Mouse (Mus musculus): Measurements from ENCODE around the gene Znrf1. TPM values are rescaled to one million over a fixed set of nuclear protein-coding genes. Genes with fewer than 3 reads are reported as not detected.

Gene Znrf1
- total RNA-seq, 1 experiment from 2014 or later = 71.0 TPM

DNA sequence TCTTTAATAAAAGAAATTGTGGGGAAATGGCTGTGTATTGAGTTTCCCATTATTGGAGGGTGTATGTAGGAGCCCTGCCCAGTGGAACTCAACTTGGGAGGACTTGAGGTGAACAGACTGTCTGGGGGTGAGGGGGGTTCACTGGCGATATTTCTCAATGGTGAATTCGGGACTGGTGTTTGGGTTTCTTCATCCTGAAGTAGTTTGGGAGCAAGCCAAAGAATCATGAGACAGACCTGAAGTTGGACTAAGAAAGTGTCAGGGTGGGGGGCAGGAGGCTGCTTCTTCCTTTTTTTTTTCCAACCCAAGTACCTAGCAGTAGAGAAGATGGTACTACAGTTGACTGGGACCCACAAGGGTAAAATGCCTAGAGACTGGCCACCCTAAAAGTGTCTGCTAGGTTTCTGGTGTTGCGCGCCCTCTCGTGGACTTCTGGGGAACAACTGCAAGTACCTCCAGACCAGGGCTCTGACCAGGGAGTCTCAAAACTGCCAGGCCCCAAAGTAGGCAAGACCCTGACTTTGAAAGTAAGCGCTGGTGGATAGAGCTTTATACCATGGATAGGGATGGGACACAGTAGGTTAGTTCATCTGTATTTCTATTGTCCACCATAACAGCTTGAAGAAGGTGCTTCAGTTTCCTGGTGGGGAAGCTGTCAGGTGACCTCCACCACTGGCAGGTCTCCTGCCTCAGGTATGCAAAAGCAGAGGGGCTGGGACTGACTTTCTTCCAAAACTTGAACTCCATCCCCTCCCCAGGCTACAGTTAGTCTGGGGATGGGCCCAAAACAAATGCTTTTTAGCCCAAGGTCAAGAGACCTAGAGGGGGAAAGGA is 90.0 kb downstream of the Znrf1 start:
- ATAC-seq (replicated peaks; ENCODE audit: low read depth, poor library complexity, severe bottlenecking) = peak; percentile 57

DNA sequence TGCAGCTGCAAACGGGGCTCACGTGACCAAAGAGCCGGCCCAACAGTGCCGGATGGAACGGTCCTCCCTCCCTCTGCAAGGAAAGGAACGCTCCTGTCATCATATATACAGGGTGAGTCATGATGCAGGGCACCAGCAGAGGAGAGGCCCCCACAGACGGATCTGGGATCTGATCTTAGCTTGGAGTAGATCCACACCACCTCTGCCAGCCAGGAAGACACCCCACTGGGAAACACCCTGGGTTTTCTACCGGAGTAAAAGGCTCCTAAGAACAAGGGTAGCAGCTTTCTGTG is 90.6 kb downstream of the Znrf1 start:
- ATAC-seq (replicated peaks; ENCODE audit: low read depth, poor library complexity, severe bottlenecking) = no peak

DNA sequence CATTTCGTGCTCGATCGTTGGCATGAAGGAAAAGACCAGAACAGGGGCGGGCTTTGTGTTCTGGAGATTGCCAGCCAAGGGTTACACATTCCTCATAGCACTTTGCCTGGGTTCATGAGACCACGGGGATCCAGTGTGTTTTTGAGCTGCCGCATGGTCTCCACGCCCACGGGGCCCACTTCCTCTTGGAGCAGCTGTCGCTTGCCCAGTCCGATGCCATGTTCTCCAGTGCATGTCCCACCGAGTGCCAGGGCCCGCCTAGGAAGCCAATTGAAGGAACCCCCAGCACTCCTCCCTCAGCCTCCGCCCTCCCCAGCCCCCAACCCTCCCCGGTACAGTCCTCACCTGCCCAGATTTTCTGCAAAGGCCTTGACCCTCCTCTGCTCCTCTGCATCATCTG is 91.0 kb downstream of the Znrf1 start:
- no peak for ATAC-seq (replicated peaks; ENCODE audit: low read depth, poor library complexity, severe bottlenecking)

DNA sequence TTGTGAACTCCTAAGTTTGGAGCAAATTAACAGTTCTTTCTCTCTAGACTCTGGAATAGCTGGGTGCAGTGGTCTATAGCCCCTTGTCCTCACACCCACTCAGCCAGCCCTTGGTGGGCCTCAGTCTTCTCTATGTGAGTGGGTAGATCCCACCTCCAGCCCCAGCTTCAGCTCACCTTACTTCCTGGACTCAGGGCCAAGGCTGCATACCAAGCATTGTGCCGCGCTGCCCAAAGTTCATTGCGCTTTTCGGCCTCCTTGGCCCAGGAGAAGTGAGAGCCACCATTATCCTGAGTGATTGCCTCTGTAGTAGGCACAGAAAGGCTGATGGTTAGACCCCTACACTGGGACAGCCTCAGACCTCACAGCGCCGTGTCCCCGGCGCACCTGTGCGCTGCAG is 92.0 kb downstream of the Znrf1 start:
- no peak for ATAC-seq (replicated peaks; ENCODE audit: low read depth, poor library complexity, severe bottlenecking)

DNA sequence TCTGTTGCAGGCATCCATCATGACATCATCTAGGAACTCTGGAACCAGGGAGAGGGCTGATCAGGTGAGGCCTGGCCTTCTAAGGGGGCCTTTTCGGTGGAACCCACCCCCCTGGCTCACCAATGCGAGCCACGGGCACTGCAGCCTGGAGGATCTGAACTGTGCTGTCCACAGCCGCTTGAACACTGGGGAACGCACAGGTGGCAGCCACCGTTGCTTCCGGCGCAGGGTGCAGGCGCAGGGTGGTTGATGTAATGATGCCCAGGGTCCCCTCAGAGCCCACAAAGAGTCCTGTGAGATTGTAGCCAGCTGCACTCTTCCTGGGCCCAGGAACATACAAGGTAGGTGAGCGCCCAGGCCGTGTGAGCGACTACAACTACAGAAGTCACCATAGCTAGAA is 92.5 kb downstream of the Znrf1 start:
- no peak for ATAC-seq (replicated peaks; ENCODE audit: low read depth, poor library complexity, severe bottlenecking)

DNA sequence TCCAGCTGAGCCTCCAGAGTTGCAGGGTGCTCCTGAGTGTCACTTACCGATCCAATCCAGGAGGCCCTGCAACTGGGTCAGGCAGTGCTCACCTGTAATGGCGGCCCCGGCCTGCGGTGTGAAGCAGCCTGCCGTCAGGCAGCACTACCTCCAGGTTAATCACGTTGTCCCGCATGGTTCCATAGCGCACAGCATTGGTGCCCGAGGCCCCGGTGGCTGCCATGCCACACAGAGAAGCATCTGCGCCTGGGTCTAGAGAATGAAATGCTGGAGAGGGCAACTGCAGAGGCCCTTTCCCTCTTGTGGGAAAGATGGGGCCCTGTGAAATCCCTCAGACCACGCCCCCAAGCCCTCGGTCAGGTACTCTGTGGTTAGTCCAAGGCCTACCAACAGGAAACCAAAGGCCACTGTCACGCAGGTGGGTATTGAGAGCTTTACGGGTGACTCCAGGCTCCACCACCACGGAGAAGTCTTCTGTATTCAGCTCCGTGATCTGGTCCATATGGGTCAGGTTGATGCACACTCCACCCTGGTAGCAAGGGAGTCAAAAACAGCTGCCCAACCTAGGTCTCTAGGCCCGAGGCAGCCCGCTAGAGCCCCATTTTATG is 93.1 kb downstream of the Znrf1 start:
- ATAC-seq (replicated peaks; ENCODE audit: low read depth, poor library complexity, severe bottlenecking) = peak; percentile 15; the same call in 1 of the 2 replicates

DNA sequence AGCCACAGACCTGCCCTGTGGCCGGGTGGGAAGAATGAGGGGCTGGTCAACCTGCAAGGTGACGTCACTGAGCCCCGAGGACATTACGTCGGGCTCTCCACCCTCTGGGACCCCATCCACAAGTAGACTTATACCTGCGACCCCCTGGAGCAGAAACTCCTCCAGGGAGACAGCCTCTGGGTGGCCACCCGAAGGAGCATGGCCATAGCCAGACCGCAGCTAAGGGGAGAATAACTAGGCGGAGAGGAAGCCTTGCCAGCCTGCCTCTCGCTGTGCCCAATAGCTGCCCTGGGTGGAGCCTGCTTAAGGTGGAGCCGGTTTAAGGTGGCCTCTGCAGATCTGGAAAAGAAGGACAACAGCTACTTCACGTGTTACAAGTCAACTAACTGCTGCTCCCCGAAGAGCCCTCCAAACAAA is 94.2 kb downstream of the Znrf1 start, which contains the start of gene Ldhd:
TSS of gene Ldhd (minus strand) at position 270 of the 417 bp plus-strand sequence.
- ATAC-seq (replicated peaks; ENCODE audit: low read depth, poor library complexity, severe bottlenecking) = peak; percentile 70

DNA sequence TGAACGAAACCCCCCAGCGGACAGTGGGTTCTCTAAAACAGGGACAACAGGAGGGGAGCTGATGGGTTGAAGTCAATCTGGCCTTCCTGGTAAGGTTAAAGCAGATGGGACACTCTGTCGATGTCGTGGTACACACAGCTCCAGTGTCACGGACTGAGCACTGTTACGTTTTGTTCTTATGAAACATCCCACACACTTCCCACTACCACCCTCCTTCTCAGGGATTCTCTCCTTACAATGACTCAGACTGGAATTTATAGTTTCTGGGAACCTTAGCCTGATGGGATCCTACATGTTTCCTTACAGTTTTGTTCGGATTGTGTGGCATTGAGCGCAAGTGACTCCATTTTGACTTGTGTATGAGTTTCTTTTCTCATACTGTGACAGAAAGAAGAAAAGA is 95.7 kb downstream of the Znrf1 start:
- no peak for ATAC-seq (replicated peaks; ENCODE audit: low read depth, poor library complexity, severe bottlenecking)

DNA sequence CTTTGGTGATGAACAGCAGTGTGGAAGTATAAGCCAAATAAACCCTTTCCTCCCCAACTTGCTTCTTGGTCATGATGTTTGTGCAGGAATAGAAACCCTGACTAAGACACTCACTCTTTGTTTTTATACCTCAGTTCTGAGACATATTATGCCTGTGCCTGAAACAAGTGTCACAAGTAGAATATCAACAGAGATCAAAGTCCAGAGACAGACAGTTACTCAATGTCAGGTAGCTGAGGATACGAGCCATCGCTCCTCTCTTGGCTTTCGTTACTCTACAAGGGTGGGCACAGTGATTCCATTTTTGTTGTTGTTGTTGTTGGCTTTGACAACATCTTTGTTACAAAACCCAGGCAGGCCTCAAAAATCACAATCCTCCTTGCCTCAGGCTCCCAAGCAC is 97.1 kb downstream of the Znrf1 start:
- ATAC-seq (replicated peaks; ENCODE audit: low read depth, poor library complexity, severe bottlenecking) = no peak

DNA sequence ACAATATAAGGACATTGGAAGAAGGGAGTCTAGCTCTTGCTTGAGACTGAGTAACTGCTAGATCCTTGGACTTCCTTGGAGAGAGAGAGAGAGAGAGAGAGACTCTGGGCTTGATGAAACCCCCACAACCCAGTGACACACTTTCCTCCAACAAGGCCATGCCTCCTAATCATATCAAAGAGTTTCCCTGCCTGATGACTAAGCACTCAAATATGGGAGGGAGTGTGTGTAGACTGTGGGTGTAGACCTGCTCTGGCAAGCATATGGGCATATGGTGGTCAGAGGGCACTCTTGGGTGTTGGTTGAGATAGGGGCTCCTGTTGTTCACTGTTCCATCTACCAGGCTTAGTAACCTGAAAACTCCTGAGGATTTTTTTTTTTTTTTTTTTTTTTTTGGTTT is 102.2 kb downstream of the Znrf1 start:
- peak; percentile 54 for ATAC-seq (replicated peaks; ENCODE audit: low read depth, poor library complexity, severe bottlenecking)

DNA sequence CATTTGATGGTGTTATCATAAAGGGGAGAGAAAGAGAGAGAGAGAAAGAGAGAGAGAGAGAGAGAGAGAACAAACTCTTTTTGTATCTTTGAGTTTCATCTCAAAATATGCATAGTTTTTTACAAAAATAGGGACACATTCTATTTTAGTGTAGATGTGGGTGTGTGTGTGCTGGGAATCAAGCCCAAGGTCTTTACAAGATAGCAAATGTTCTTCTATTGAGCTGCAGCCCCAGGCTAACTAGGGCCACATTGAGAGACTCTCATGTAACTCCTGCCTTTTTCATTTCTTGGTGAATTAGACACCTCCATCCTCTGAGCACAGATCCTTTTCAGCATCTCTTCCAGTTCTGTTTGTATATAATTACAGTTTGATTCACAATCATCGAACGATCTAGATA is 105.2 kb downstream of the Znrf1 start:
- ATAC-seq (replicated peaks; ENCODE audit: low read depth, poor library complexity, severe bottlenecking) = no peak

DNA sequence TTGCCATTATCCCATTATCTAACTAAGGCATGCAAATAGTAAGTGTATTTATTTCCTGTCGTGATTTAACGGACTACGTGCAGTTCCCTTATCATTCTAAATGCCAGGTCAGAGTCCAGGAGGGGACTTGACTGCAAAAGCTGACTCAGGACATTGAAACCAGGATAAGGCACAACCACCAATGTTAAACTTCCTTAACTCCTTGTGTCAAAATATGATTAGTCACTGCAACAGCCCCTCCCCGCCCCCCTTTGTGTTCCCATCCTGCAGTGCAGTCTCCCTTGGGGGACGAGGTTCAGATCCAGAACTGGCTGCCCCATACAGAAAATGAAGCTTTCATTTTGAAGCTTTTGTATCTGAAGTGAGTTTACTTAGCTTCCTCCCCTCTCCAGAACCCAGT is 106.6 kb downstream of the Znrf1 start:
- peak; percentile 29 for ATAC-seq (replicated peaks; ENCODE audit: low read depth, poor library complexity, severe bottlenecking)

DNA sequence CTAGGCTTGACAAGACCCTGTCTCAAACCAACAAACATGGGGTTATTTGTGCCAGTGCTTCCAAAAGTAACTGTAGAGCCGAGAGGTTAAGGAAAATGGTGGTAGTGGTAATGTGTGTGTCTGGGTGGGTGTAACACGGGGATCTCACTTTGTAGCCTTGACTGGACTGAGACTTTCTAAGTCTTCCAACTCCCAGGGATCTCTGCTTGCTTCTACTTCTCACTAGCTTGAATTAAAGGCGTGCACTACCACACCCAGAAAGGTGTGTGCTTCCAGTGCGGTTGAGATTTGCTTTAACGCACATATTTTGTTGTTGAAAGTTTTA is 107.0 kb downstream of the Znrf1 start:
- ATAC-seq (replicated peaks; ENCODE audit: low read depth, poor library complexity, severe bottlenecking) = peak; percentile 1; the same call in 1 of the 2 replicates

DNA sequence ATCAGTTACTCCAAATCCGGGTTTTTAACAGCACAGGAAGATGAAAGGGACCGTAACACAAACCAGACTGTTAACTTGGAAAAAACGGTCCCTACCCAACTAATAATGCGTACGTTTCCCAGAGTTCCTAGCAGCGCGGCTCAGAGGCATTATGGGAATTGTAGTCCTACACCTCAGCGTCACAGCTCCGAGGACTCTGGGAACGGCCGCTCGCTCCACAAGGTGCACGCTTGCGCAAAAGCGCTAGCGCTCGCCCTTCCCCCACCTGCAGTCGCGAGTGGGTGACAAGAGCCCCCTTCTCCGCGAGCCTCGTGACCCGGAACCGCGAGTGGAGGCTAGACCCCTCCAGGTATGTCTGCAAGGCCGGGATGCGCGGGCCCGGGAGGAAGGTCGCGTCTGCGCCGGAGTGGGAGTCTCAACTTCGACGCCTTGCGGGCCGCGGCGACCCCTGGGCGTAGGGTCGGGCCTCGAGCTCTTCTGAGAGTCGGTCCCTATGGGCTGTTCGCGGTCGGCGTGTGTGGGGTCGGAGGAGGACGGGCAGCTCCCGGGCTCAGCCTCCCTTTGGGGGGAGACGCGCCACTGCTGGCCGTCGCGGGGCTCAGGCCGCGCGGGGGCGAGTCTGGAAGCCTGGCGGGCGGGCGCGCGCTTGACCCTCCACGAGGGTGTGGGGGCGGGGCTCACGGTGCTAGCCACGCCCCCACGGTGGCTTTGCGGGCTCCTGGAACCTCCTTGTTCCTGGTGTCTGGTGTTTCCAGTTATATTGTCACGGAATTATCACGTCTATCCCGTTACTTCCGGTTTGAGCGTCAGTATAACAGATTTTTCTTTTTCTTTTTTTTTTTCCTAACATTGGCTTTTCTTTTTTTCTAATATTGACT is 107.6 kb downstream of the Znrf1 start, which contains the start of gene Zfp1:
TSS of gene Zfp1 (plus strand) at position 138 of the 878 bp plus-strand sequence.
- ATAC-seq (replicated peaks; ENCODE audit: low read depth, poor library complexity, severe bottlenecking) = peak; percentile 78

DNA sequence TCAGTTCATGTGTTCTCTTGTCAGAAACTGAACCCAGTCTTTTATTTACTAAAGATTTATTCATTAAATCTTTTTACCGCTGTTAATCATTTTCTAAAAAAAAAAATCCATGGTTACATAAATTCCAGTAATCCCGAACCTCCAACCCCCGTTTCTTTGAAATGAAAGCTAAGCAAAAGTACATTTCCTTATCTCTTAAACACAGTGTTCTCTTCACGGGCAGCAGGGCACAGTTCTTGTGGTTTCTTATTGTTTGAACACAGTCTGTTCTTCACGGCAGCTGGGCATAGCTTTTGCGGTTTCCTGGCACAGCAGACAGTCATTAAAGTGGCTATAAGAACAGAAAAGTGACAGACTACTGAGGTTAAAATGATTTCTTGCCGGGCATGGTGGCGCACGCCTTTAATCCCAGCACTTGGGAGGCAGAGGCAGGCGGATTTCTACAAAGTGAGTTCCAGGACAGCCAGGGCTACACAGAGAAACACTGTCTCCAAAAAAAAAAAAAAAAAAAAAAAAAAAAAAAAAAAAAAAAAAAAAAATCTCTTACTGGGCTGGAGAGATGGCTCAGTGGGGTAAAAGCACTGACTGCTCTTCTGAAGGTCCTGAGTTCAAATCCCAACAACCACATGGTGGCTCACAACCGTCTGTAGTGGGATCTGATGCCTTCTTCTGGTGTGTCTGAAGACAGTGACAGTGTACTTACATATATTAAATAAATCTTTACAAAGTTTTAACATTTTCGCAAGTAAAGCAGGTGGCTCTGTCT is 108.6 kb downstream of the Znrf1 start:
- ATAC-seq (replicated peaks; ENCODE audit: low read depth, poor library complexity, severe bottlenecking) = peak; percentile 74

DNA sequence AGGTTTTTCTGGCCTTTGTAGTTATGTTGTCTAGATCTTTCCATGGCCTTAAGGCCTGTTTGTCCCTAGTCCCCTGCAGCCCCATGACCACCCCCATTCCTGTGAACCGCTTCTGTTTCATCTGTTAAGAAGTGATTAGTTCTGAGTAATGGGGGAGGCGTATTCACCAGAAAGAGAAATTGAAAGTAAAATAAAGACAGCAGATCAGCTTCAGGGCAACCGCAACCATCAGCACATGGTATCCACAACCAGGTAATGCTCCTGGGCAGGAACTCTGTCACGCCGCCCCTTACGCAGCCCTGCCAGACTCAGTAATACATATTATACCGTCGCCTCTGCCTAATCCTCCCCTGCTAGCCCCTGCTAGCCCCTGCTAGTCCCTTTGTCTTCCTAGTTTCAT is 109.8 kb downstream of the Znrf1 start:
- no peak for ATAC-seq (replicated peaks; ENCODE audit: low read depth, poor library complexity, severe bottlenecking)

DNA sequence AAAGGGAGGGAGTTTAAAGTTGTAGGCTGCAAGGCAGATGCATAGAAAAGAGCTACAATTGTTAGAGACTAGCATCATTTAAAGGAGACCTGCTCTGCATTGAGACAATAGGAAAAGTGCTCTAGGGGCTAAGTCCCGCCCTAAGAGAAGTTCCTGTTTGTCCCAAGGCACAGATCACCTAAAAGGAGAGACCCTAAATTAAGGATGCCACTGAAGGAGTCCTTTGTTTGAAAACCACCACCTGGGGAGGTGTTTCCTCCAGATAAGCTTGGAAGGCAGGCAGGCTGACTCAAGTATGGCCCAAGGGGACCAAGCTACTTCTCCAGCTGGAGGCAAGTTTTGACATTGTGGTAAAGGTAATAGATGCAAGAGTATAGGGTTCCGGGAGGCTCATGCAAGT is 112.9 kb downstream of the Znrf1 start:
- no peak for ATAC-seq (replicated peaks; ENCODE audit: low read depth, poor library complexity, severe bottlenecking)

DNA sequence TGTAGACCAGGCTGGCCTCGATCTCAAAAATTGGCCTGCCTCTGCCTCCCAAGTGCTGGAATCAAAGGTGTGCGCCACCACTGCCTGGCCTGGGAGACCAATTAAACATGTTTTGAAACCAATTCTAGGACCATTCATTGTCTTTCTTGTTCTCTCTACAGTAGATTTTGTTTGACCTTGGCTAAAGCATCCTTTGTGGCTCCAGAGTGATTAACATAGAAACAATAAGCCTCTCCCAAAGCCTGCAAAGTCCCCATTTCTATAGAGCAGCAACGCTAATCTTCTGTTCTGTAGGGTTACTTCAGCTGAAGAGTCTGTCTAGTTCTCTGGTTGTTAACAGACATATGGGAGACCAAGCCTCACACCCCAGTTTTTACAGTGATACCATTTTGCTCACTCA is 114.8 kb downstream of the Znrf1 start:
- ATAC-seq (replicated peaks; ENCODE audit: low read depth, poor library complexity, severe bottlenecking) = no peak

DNA sequence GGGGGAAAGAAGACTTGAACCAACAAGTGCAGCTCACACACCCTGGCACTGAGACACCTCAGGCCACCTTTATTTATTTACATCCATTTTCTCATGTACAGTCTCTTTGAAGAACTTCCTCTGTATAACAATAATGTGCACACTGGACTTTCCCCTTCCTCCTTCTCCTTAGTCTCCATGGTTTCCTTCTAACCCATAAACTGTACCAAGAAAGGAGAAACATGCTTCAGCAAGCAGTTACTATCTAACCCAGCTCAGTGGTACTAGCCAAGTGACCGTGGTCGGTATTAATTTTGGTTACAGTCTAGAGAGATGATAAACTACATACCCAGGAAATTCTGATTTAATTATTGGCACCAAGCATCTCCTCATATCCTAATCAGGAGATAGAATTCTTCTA is 117.6 kb downstream of the Znrf1 start:
- ATAC-seq (replicated peaks; ENCODE audit: low read depth, poor library complexity, severe bottlenecking) = no peak

DNA sequence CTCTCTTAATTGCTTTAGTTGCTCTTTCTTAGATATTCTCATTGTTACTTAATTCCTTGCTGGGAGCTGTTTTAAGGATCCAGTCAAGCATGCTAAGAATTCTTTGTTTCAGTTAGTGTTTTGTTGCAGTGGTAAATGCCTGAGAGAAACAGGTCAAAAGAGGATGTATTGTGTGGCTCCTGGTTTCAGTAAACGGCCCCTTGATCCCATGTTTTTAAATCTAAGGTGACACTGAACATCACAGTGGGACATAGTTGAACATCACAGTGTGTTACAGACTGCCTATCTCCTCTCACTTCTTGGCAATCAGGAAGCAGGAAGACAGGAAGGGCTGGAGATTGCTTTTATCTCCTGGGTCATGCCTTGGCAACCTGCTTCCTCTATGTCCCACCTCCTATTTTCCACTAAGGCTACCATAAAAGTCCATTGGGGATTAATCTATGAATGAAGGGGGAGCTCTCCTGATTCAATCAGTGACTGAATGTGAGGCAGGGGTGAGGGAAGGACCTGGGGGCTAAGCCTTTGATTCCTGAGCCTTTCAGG is 121.5 kb downstream of the Znrf1 start:
- ATAC-seq (replicated peaks; ENCODE audit: low read depth, poor library complexity, severe bottlenecking) = no peak
